Mouse (Mus musculus) heart, embryonic 15.5 days (tissue): ENCODE measurements around the gene Slc2a10. TPM values are rescaled to one million over a fixed set of nuclear protein-coding genes. Genes with fewer than 3 reads are reported as not detected.
A peak's percentile ranks its signal among the peaks of the same experiment; 100 is the strongest.
"Not testable (repeated sequence)": the region's sequence is repeated elsewhere in the genome, so short reads cannot be mapped to it uniquely, and the experiment has no call there.

ENCODE experiments used
- ATAC-seq: fragments of 200-750 bp; cut with Nextera tagmentation; replicated peaks from 2 replicates; pipeline ENCODE4 v1.8.0; 2017; ENCODE audit warnings: low read depth, moderate TSS enrichment; ENCODE audit not compliant: insufficient number of reproducible peaks, insufficient read depth, low FRiP score
- H3K27ac ChIP-seq: fragments of 300-500 bp; sonication (generic); 2 replicates; pipeline ENCODE4 v1.5.1; 2015; ENCODE audit warnings: mild to moderate bottlenecking, inconsistent platforms
- H3K27me3 ChIP-seq: fragments of 300-500 bp; sonication (generic); 2 replicates; pipeline ENCODE4 v1.6.1; 2015; ENCODE audit warnings: inconsistent platforms
- H3K36me3 ChIP-seq: fragments of 300-500 bp; sonication (generic); 2 replicates; pipeline ENCODE4 v1.6.1; 2015; ENCODE audit warnings: mild to moderate bottlenecking, inconsistent platforms
- H3K4me1 ChIP-seq: fragments of 300-500 bp; sonication (generic); replicated peaks from 2 replicates; pipeline ENCODE4 v1.6.1; 2015; ENCODE audit warnings: inconsistent platforms
- H3K4me2 ChIP-seq: fragments of 300-500 bp; sonication (generic); 2 replicates; pipeline ENCODE4 v1.6.1; 2015; ENCODE audit warnings: inconsistent platforms, mild to moderate bottlenecking, moderate library complexity
- H3K4me3 ChIP-seq: fragments of 300-500 bp; sonication (generic); 2 replicates; pipeline ENCODE4 v1.5.1; 2015; ENCODE audit warnings: mild to moderate bottlenecking, inconsistent platforms
- H3K9ac ChIP-seq: fragments of 300-500 bp; sonication (generic); 2 replicates; pipeline ENCODE4 v1.6.1; 2015; ENCODE audit warnings: mild to moderate bottlenecking, inconsistent platforms
- H3K9me3 ChIP-seq: fragments of 300-500 bp; sonication (generic); replicated peaks from 2 replicates; pipeline ENCODE4 v1.6.1; 2016; ENCODE audit warnings: inconsistent platforms
- WGBS: fragments of 180-500 bp; shearing (Covaris S2); methylation state at CpG from one replicate; pipeline ENCODE4 v1.1.7; 2015; ENCODE audit warnings: mixed read lengths; 5-methylcytosine and 5-hydroxymethylcytosine counted together
- polyA plus RNA-seq: library from polyadenylated mRNA; unstranded; fragments of >200 nt; fragmentation: Nextera tagmentation; extraction: Ambion mirVana; gene quantifications from 2 replicates; pipeline ENCODE4 v1.2.1, GENCODE M21; 2015

Slc2a10 gene
- polyA plus RNA-seq, 1 experiment from 2014 or later = 5.0 TPM

- Histone ChIP-seq H3K36me3 (no peaks in the 10 kb centered on the region), H3K9ac (no peak overlapping the region), H3K9me3 (no peaks in the 10 kb centered on the region), H3K4me1 (peaks cover 16% of the 10 kb centered on the region), H3K4me3 (no peak overlapping the region), H3K27ac (no peak overlapping the region), H3K27me3 (0 out of 2 replicates have a peak, but pooled peaks cover 3% of the 10 kb centered on the region), H3K4me2 (no peak overlapping the region)
- ATAC-seq = no peak
- 45% methylated on average over 5 of the region's 5 CpGs for WGBS
Measured at GRCm38 (mm10) chr2:165510466-165510865, 6.9 kb downstream of the Slc2a10 start.

GRCm38 (mm10) chr2:165510914-165511458, 7.4 kb downstream of the Slc2a10 start:
- peaks cover 16% of the 10 kb centered on the region for H3K4me1 ChIP-seq
- not testable (repeated sequence) for H3K36me3 ChIP-seq, H3K9me3 ChIP-seq, H3K9ac ChIP-seq, H3K4me3 ChIP-seq, ATAC-seq, H3K4me2 ChIP-seq, H3K27ac ChIP-seq, H3K27me3 ChIP-seq
- WGBS = 56% methylated on average over 2 of the region's 2 CpGs

GRCm38 (mm10) chr2:165511530-165511929, 7.9 kb downstream of the Slc2a10 start:
- 81% methylated on average over 4 of the region's 4 CpGs for WGBS
- H3K9me3 ChIP-seq, H3K4me3 ChIP-seq, H3K4me2 ChIP-seq, ATAC-seq, H3K9ac ChIP-seq, H3K27me3 ChIP-seq, H3K27ac ChIP-seq, H3K36me3 ChIP-seq: not testable (repeated sequence)
- H3K4me1 ChIP-seq = peaks cover 16% of the 10 kb centered on the region

GRCm38 (mm10) chr2:165512426-165512825, 8.8 kb downstream of the Slc2a10 start:
- no peak overlapping the region for H3K4me3 ChIP-seq
- peaks cover 16% of the 10 kb centered on the region for H3K4me1 ChIP-seq
- no peak for ATAC-seq
- no peak overlapping the region for H3K9ac ChIP-seq
- H3K4me2 ChIP-seq = no peak overlapping the region
- H3K9me3 ChIP-seq = no peaks in the 10 kb centered on the region
- 0 out of 2 replicates have a peak, but pooled peaks cover 3% of the 10 kb centered on the region for H3K27me3 ChIP-seq
- no peak overlapping the region for H3K27ac ChIP-seq
- 48% methylated on average over 7 of the region's 7 CpGs for WGBS
- H3K36me3 ChIP-seq = no peaks in the 10 kb centered on the region

- Histone ChIP-seq H3K4me1 (peaks cover 16% of the 10 kb centered on the region), H3K9ac (no peak overlapping the region), H3K27me3 (0 out of 2 replicates have a peak, but pooled peaks cover 3% of the 10 kb centered on the region), H3K9me3 (no peaks in the 10 kb centered on the region), H3K4me2 (no peak overlapping the region), H3K27ac (no peak overlapping the region), H3K36me3 (no peaks in the 10 kb centered on the region), H3K4me3 (no peak overlapping the region)
- 26% methylated on average over 11 of the region's 11 CpGs for WGBS
- 0 out of 2 replicates have a peak, but pooled peaks have one; percentile 45 for ATAC-seq
Measured at GRCm38 (mm10) chr2:165512870-165513600, 9.4 kb downstream of the Slc2a10 start.

- Histone ChIP-seq H3K4me2 (no peak overlapping the region), H3K36me3 (peaks cover 6% of the 10 kb centered on the region; the same call in 1 of the 2 replicates), H3K4me1 (peaks cover 14% of the 10 kb centered on the region), H3K4me3 (no peak overlapping the region), H3K27me3 (0 out of 2 replicates have a peak, but pooled peaks cover 3% of the 10 kb centered on the region), H3K9ac (no peak overlapping the region), H3K27ac (no peak overlapping the region), H3K9me3 (no peaks in the 10 kb centered on the region)
- WGBS = 91% methylated on average over 20 of the region's 20 CpGs
- ATAC-seq = no peak; the same call in 1 of the 2 replicates
Measured at GRCm38 (mm10) chr2:165515178-165515728, 11.7 kb downstream of the Slc2a10 start.

GRCm38 (mm10) chr2:165525609-165526008, 22.0 kb downstream of the Slc2a10 start:
- H3K9me3 ChIP-seq = no peaks in the 10 kb centered on the region
- 44% methylated on average over 4 of the region's 4 CpGs for WGBS
- no peak overlapping the region for H3K4me3 ChIP-seq
- no peak overlapping the region for H3K9ac ChIP-seq
- no peak overlapping the region for H3K27ac ChIP-seq
- H3K27me3 ChIP-seq = 0 out of 2 replicates have a peak, but pooled peaks cover 12% of the 10 kb centered on the region
- ATAC-seq = no peak
- no peak overlapping the region for H3K4me2 ChIP-seq
- no peaks in the 10 kb centered on the region for H3K36me3 ChIP-seq
- H3K4me1 ChIP-seq = no peaks in the 10 kb centered on the region

- peaks cover 17% of the 10 kb centered on the region; the same call in 1 of the 2 replicates for H3K27me3 ChIP-seq
- WGBS = 17% methylated on average over 8 of the region's 8 CpGs
Measured at GRCm38 (mm10) chr2:165529106-165529505, 25.5 kb downstream of the Slc2a10 start.

GRCm38 (mm10) chr2:165533789-165534188, 30.2 kb downstream of the Slc2a10 start:
- WGBS = 43% methylated on average over 6 of the region's 6 CpGs
- H3K4me1 ChIP-seq = no peaks in the 10 kb centered on the region
- no peak for ATAC-seq

More at GRCm38 (mm10) chr2:165529106-165529505, 25.5 kb downstream of the Slc2a10 start:
- Histone ChIP-seq H3K9ac (no peak overlapping the region), H3K4me3 (no peak overlapping the region), H3K36me3 (no peaks in the 10 kb centered on the region), H3K4me1 (no peaks in the 10 kb centered on the region), H3K4me2 (no peak overlapping the region), H3K9me3 (no peaks in the 10 kb centered on the region), H3K27ac (no peak overlapping the region)
- ATAC-seq = no peak

GRCm38 (mm10) chr2:165540975-165541374, 37.4 kb downstream of the Slc2a10 start:
- Histone ChIP-seq H3K9ac (no peak overlapping the region), H3K36me3 (no peaks in the 10 kb centered on the region), H3K4me2 (no peak overlapping the region), H3K27me3 (peaks cover 8% of the 10 kb centered on the region; the same call in 1 of the 2 replicates), H3K4me3 (no peak overlapping the region), H3K27ac (no peak overlapping the region), H3K9me3 (no peaks in the 10 kb centered on the region), H3K4me1 (no peaks in the 10 kb centered on the region)
- WGBS = 70% methylated on average over 3 of the region's 3 CpGs
- ATAC-seq = no peak

More at GRCm38 (mm10) chr2:165533789-165534188, 30.2 kb downstream of the Slc2a10 start:
- Histone ChIP-seq H3K4me2 (no peak overlapping the region), H3K27me3 (peaks cover 10% of the 10 kb centered on the region), H3K27ac (no peak overlapping the region), H3K9me3 (no peaks in the 10 kb centered on the region), H3K36me3 (no peaks in the 10 kb centered on the region), H3K4me3 (no peak overlapping the region), H3K9ac (no peak overlapping the region)

GRCm38 (mm10) chr2:165542939-165543669, 39.5 kb downstream of the Slc2a10 start:
- H3K4me3 ChIP-seq = no peak overlapping the region
- no peaks in the 10 kb centered on the region for H3K36me3 ChIP-seq
- peaks cover 8% of the 10 kb centered on the region; the same call in 1 of the 2 replicates for H3K27me3 ChIP-seq
- no peak for ATAC-seq
- no peak overlapping the region for H3K4me2 ChIP-seq
- no peaks in the 10 kb centered on the region for H3K9me3 ChIP-seq
- H3K27ac ChIP-seq = no peak overlapping the region
- 0 out of 2 replicates have a peak, but pooled peaks cover 5% of the 10 kb centered on the region for H3K4me1 ChIP-seq
- H3K9ac ChIP-seq = no peak overlapping the region
- WGBS = 64% methylated on average over 13 of the region's 13 CpGs
